Mouse (Mus musculus): ENCODE data around the gene Npas1.

- TF ChIP-seq CTCF (IDR thresholded peaks at IDR 0.05; ENCODE audit: control insufficient read depth, insufficient read depth, low read length) (no peak), POLR2A (IDR thresholded peaks at IDR 0.05; ENCODE audit: borderline replicate concordance, control insufficient read depth, low read depth, low read length) (no peak)
These were observed 12.4 kb upstream of the Npas1 start for GRCm38 (mm10) chr7:16489948-16490347.
